Mouse (Mus musculus): ENCODE measurements around the gene Ckap4.

The Ckap4 gene

DNA sequence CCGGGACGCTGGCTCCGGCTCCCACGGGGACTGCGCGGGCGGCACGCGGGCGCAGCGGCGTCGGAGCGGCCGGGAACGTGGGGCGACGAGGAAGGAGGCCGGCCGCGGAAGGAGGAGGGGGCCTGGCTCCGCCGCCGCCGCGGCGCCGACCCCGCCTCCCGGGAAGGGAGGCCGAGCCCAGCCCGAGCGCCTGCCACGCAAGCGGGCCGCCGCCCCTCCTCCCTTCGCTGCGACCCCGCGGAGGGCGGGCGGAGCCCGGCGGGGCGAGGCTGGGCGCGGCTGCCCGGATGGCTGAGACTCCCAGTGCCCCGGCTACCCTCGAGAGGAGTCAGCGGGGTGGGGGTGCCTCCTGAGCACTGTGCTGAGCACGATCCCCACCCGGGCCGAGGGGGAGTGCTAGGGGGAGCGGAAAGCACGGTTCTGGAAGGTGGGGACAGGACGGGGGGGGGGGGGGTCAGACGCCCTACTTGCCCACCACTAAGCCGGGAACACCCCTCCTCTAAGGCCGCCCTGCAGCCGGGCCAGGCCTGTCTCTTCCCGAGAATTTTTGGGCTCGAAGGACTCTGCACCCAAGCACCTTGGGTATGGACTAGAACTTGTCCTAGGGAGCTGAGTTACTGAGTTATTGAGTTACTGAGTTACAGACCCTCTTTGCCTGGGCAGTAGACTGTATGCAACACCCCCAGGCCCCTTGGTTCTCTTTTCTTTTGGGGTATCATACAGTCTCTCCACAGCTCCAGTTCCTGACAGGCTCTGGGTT, at the start of gene Ckap4:
Gene Ckap4, minus strand, starts transcription at position 151 of the 760 bp plus-strand sequence.
- DNase-seq, result peak; percentile 72

DNA sequence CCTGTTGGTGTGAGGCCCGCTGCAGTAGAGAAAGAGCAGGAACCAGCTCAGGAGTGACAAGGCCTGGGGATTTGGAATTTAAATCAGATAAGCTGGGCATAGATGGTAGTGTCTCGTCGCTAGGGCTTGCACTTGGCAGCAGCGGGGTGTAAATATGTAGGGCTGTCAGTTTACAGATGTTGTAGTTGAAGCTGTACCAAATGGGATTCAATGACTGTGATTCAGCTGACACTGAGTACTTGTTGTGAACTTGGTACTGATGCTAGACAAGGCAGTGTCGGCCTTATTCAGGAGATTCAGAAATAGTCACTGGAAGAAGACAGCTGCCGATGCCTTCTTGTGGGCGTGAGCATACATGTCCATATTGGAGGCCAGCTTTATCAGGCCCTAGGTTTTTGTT, 48.4 kb upstream of the Ckap4 start:
- DNase-seq, result no peak

DNA sequence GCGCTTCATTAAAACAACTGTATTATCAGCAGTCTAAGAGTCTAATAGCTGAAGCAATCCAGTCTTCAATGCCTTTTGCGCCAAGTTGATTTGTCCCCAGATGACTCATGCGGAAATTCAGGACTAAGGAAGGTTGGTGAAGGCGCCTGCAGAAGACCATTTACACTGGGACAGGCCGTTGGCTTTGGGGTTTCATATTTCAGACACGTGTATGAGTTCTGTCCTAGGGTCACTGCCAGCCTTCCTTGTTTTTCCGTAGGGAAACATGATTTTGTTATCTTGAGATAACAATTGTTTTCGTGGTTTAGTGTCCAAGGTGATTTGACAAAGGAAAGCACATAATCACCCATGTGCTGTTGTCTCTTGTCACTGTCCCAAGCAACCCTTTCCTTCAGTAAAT, 47.3 kb upstream of the Ckap4 start:
- DNase-seq, result no peak

DNA sequence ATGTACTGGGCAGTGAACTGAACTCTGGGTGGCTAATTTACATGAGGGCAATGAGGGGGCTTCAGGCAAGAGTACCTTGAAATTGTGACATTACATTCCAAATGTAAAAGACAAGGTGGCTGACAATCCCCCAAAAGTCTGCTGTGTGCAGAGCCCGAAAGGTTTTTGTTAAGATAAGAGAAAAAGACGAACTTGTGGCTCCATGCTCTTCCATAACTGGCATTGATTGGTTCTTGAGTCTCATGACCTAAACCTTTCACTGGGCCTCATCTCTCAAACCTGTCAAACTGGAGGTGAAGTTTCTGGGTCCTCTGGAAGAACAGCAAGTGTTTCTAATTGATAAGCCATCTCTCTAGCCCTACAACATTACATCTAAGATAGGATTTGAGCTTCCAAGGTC, 45.7 kb upstream of the Ckap4 start:
- DNase-seq, result no peak

DNA sequence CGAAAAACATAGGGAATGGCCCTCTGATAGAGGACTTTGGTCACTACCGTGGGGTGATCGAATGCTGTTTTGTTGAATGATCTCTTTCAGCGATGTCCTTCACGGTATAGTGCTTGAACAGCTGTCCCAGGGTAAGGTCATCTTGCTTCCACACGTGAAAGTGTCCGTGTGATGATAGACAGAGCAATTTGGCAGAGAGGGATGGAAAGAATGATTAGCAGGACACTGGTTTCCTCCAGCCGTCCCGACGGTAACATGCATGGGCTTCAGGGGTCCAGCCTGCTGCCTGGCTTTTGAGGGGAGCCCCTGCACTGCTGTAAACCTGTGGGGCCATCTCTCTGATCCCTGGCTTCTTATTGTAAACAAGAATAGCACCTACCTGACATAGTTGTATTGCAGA, 44.9 kb upstream of the Ckap4 start:
- DNase-seq, result no peak

DNA sequence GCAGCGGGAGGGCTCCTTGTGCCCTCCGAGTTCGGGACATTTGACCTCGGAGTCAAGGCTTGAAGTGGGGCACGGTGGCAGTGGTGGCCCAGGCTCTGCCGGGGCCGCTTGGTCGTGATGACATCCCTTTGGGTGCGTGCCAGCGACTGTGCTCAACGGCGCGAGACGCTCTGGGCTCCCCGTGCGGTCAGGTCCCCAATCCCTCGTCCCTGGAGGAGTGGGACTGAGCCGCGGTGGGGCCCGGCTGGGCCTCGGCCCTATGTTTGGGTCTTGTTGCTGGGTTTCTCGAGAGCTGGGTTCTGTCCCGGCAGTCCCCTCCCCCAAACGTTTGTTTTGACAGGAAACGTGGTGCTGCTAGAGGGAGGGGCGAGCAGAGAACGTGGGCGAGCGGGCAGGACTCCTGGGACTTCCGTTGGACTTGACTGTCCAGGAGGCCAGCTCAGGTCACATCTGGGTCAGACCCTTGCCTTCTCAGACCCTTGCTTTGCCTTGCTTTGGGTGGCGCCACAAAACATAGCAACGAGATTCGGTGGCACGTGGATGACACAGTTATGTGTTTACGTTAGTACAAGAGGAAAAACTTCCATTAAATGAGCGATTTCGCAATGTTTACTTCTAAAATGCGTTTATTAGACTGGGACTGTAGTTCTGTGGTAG, 43.3 kb upstream of the Ckap4 start:
- peak; percentile 77 for DNase-seq

DNA sequence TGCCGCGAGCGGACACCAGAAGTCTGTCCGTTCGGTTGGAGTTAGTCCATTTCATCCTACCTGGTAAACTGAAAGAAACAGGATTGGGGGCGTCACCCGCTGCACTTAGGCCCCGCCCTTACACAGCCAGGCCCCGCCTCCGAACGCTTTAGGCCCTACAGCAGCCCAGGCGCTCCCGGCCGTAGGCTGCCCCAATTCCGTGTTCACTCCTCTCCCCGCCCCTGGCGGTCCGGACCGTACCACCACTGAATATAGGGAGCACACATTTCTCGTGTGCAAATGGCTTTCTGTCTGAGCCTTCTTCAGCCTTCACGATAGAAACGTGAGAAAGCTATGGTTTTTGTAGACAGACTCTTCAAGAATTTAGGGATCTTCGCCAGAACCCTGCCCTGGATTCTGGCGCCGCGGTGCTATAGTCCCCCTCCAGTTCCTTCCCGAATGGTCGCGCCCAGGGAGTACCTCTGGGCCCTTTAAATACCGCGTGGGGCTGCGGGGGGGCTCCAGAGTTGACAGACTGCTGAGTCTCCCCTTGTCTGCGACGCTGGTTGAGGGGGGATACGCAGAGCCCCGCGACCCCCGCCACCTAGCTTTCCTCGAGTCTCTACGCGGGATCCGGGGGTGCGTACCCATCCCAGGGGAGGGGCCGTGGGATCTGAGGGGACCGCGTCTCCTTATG, 42.7 kb upstream of the Ckap4 start, which contains the start of gene Tcp11l2:
Gene Tcp11l2, plus strand, starts transcription at position 232 of the 676 bp plus-strand sequence.
- DNase-seq, result peak; percentile 84

DNA sequence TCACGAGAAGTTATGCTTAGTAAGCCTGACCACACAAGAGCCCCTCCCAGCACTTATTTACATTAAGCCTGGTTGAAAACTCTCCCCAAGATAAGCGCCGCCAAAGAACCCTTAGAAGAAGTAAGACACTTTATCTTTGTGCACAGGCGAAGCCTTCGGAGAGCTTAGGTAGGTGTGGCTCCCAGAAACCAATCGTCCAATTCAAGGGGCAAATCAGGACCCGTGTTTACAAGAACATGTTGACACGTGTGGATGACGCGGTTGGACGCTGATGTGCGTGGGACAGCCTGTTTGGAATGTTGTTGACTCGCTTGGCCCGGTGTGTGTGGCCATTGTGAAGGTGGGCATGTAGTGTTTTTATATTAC, 42.1 kb upstream of the Ckap4 start:
- DNase-seq, result no peak

DNA sequence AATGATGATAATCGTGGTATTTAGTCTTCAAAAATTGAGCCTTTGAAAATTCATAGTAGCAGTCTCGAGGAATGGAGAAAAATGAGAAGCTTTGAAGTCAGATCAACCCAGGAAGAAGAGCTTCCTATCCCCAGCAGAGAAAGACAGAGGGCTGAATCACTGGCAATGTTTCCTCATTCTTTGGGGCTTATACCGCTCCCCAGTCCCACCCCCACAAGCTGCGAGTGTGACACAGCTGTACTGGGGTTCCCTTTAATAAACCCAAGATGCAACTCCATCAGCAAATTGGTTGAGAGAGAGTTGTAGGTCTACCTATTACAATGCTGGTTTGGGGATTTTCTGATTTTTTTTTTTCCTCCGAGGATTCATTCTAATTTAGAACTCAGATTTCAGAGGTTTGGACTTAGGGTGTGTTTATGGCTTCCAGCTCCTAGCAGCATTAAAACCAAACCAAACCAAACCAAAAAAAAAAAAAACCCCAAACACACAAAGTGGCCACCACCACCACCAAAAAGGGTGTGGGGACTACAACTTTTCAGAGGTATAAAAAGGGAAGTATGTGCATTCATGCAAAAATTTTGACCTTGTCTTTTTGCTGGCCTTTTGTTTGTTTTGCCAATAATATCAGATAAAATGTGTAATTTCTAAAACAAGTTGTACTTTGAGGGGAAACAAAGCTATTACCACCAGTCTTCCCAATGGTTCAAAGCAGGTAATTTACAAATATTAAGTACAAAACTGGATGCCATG, 40.0 kb upstream of the Ckap4 start:
- no peak for DNase-seq

DNA sequence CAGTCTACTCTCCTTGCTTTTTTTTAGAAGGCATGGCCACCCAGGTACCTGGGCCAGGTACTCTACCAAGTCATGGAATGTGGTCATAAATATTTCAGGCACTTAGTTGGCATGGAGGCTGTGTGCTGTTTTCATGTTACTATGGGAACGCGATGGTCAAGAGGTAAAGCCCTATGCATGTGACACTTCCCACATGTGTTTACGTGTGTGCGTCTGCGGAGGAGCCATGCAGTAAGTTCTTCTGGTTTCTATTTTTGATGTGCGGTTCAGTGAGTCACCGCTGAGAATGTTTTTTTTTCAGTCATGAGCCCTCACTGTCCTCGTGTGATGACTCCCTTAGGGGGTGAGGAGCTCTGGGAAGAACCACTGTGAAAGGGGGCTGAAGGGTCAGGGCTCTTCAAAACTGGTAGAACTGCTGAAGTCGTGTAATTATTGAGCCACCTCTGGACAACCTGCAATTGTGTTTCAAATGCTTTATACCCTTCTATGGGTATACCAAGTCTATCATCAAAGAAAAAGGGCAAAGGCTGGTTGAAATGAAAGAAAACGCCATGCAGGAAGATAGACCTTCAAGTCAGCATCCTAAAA, 37.3 kb upstream of the Ckap4 start:
- DNase-seq, result no peak

DNA sequence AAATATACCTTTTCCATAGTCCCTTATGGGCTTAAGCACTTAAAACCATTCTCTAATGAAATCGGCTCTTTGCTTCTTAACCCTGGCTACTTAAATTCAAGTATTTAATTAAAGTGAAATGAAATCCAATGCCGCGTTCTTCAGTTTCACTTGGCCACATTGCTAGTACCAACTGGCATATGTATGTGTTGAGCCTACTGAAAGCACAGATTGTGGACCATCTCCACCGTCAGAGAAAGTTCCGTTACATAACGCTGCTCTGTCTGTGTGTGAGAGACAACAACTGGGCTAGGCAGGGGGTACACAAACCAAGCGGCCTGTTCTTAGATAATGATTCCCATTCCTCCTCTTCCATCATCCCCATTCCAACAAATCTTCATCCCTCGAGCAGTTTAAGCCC, 30.6 kb upstream of the Ckap4 start:
- DNase-seq, result no peak

DNA sequence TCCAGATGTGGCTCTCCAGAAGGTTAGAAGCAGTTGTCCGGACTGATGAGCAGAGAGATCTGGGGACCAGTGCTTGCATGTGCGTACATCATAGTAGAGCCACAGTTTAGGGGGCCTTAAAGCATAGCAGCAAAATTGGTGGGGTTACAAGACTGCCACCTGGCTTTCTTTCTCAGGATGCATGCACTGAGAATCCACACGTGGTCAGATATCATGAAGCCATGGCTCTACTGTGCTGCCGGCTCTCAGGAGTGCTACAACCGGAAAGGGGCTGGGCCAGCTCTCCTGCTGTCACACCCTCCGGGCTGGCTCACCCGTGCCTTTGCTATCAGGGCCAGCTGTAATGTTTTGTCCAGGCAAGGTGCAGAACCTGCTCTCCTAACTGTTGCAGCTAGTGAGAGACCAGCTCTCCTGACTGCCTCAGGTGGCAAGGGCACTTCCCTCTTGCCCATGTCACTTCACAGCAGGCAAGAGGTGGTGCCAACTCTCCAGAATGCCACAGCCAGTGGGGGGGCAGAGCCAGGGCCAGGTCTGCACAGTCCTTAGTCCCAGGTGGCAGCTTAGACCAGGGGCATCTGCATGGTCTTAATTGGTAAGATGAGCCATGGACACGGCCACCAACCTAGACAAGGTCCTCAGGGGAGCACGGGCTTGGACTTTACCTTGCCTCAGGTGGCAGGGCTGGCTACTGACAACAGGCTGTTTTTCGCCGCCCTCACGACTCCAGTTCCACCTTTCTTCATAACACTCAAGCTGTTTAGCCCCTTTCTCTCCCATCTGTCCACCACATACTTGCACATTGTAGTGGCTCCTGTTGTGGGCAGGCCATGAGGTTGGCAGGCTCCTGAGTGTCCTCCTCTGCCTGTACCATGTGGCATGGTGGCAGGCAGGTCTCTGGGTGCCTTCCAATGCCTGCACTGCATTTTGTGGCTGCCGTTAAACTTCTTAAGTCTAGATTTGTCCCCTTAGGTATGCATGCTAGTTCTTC, 29.0 kb upstream of the Ckap4 start:
- DNase-seq, result no peak

DNA sequence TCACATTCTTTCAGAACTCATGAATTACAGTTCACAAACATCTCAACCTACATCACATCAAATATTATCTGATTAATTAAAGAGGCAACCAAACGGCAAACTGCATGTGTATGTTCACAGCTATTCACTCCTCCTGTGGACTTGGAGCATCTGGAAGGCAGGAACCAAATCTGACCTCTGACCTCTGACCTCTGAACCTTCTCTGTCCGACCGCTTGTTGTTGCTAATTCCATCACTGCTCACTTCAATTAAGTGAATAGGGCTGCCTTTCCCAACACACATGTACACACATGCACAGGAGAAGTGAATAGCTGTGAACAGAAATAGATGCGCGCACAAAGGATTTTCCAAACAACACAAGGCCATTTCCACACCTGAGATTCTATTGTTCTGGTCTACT, 28.3 kb upstream of the Ckap4 start:
- DNase-seq, result no peak

DNA sequence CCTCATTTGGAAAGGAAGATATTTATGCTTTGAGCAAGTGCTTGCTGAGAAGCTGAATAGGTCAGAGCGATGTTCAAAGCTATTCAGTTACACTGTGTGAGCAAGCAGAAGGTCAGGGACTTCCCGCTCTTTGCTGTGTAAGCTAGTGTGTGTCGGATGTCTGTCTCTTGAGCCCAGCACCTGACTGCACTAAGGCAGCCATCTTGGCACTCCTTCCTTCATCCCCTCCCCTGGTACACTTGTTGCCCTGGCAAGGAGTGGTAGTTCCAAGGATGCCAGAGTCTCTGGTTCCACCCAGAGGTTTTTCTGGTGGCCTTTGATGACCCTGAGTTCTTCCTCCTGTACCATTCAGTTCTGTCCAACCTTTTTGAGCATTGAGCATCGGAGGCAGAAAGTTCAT, 26.1 kb upstream of the Ckap4 start:
- DNase-seq, result no peak

DNA sequence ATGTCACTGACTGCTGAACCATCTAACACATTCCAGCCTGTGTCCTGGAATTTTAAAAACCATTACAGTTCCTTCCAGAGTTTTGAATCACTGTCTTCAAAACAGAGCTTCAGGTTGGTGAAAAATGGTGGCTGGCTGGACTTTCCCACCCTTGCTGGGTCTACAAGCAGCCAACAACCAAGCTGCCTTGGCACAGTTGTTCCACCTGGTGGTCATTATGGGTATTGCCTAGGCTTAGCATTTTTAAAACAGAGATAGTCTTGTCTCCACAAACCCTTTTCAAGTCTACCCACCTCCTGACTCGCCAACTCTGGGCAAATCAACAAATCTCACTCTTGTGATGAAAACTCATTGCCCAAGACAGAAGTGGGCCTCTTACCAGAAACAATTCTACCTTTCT, 24.6 kb upstream of the Ckap4 start:
- no peak for DNase-seq

DNA sequence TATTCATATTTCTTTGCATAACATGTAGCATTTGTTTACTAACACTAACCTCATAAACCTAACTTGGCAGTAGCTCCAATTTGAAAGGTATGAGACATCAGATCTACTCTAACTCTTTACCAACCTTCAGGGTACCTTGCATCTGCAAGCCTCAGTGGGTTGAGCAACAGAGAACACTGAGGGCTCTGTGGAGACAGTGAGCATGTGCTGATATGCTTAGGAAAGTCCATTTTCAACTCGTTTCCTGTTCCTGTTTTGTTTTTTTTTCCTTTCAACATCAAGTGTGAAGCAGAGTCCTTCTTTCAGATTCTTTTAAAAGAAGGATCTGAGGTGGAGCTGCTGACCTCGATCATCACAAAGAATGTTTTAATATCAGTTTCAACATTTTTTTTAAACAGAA, 22.3 kb upstream of the Ckap4 start:
- no peak for DNase-seq

DNA sequence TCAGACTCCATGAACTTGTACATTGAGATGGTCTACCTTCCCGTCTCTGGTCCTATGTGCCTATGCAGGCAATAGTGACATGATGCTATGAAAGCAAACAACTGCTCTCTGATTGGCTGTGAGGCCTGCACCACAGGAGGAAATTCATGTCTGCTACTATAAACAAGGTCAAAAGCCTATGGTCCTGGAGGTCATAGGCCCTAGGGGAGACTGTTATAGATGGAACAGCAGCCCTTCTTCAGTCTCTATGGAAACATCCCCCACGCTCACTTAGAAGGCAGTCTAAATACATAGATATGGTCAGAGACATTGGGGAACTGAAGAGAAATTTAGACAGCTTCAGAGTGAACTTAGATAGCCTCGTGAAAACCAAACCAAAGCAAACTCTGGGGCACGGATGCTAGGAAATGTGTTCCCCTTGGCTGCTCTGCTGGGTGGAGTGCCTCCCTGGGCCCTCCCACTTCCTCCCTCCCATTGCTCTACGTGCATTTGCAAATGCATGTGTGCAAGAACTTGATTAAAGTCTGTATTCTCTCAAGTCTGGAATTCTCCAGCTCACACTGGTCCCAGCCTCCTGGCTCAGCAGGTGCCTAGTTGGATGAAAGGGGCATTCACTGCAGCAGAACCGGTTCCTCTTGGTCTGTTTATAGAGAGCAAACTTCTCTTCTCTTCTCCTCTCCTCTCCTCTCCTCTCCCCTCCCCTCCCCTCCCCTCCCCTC, 20.6 kb upstream of the Ckap4 start:
- no peak for DNase-seq

DNA sequence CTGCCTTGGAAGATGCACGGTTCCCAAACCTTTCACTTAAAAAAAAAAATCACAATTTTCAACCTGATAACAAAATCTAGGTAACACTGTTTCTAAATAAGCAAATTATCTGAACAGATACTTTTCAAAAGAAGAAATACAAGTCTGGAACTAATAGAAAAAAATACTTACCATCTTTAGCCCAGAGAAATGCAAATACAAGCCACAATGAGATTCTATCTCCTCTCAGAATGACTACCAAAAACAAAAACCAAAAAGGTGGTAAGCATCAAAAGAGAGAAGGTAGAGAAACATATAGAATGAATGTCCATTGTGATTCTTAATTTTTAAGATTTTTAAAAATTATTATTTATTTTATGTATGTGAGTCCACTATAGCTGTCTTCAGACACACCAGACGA, 18.6 kb upstream of the Ckap4 start:
- DNase-seq, result no peak

DNA sequence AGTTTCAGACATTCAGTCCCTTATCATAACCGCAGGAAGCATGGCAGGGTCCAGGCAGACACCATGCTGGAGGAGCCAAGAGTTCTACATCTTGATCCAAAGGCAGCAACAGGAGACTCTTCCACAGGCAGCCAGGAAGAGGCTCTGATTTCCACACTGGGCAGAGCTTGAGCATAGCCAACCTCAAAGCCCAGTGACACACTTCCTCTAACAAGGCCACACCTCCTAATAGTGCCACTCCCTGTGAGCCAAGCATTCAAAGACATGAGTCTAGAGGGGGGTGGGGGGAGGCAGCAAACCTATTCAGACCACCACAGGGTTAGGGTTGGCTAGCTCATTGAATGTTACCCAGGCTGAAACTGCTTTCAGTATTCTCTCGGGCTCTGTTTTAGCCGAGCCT, 18.0 kb upstream of the Ckap4 start:
- no peak for DNase-seq

DNA sequence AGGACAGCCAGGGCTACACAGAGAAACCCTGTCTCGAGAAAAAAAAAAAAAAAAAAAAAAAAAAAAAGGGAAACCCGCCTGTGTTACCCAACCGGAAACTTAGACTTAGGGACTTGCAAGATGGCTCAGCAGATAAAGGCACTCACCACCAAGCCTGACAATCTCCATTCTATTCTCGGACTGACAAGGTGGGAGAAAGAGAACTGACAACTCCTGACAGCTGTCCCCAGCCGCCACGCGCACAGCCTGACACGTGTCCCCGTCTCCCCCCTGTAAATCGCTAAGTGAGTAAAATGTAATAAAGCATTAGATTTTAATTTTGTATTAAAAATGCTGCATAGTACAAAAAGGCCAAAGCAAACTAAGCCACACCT, 16.0 kb upstream of the Ckap4 start:
- DNase-seq, result no peak
